Mouse (Mus musculus): ENCODE measurements around the gene Tapt1.

- no peak for TF ChIP-seq POLR2A (IDR thresholded peaks at IDR 0.05; ENCODE audit: insufficient read length, low read depth)
- no peak for TF ChIP-seq MAX (IDR thresholded peaks at IDR 0.05; ENCODE audit: low read depth)
Observed at GRCm38 (mm10) chr5:44197806-44198205, 28.6 kb downstream of the Tapt1 start.

Measured in myocyte (in vitro differentiated cells).